Mouse (Mus musculus) CH12F3 (cell line): ENCODE data around the gene Grid1.

Experiments
- in situ Hi-C: fragments of 300-500 bp; cut with MboI; formaldehyde crosslinking; loops from 2 replicates; pipeline ENCODE4 v1.14.3; 2020; ENCODE audit warnings: low sequenced_read_pairs

Gene Grid1

GRCm38 (mm10) chr14:35336561-35336960 is 516.7 kb downstream of the Grid1 start:
- in situ Hi-C loops = no loop called here

- in situ Hi-C loops = no loop called here
Observed at GRCm38 (mm10) chr14:35356011-35356410, 536.1 kb downstream of the Grid1 start.

- in situ Hi-C loops = no loop called here
Observed at GRCm38 (mm10) chr14:35356480-35357085, 536.7 kb downstream of the Grid1 start.

DNA sequence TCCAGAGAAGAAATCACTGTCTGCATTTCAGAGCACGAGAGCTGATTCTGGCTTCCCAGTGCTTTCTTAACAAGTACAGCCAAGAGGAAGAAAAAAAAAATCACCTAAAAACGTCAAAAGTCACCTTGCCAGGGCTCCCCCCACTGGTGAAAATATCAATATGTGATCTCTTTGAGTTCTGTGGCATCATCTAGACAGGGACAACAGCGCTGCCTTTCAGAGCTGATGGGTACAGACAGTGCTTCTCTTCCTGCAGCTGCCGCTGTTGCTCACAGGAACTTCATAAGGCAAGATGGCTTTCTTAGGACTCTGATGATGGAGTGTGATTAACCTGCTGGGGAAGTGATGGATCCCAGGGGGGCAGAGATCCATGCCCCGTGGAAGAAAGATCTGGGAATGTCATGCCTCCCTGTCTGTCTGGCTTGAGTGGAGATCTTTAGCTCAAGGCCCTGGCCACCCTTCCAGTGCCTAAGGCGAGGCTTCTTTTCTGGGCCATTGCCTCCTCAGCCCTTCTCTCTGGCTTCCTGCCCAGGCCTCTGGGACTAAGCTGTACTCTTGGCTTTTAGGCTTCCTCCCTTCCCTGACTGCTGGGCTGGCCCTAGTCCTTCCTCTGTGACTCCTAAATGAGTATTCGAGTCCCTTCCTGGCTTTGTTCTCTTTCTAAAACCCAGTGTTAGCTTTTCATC is 538.4 kb downstream of the Grid1 start:
- in situ Hi-C loops = no loop called here

GRCm38 (mm10) chr14:35365177-35365944 is 545.5 kb downstream of the Grid1 start:
- in situ Hi-C loops = no loop called here

DNA sequence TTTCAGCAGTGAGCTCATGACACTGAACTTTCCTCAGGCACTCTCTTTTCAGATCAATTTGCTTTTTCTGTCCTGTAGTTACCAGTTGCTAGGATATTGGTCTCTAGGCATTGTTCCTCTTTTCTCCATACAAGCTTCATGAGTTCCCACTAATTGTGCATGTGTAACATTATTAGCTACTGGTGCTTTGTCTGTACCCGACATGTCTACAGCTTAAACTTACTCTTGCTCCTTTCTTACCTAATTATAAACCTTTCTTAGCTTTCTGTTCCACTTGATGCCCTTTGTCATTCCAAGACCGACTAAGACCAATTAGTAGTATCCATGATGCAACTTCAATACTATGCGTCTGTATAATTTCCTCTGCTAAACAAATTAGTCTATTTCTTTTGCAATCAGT is 554.5 kb downstream of the Grid1 start:
- in situ Hi-C loops = no loop called here

DNA sequence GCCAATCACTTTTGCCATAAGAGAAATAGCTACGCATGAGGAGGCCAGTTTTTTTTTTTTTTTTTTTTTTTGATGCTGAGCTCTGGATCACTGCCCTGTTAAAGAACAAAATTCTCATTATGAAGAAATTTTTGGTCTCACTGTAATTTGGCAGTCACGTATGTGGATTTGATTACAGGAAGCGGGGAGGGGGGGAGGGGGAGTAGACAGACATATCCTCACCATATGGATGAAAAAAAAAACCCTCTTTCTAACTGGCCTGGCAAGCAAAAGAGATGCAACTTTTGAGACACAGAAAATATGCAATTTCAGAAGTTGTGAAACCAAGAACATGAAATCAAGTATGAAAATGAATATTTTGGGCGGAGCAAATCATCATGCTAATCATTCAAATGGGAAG is 573.7 kb downstream of the Grid1 start:
- in situ Hi-C loops = no loop called here

GRCm38 (mm10) chr14:35404249-35404908 is 584.5 kb downstream of the Grid1 start:
- in situ Hi-C loops = no loop called here

DNA sequence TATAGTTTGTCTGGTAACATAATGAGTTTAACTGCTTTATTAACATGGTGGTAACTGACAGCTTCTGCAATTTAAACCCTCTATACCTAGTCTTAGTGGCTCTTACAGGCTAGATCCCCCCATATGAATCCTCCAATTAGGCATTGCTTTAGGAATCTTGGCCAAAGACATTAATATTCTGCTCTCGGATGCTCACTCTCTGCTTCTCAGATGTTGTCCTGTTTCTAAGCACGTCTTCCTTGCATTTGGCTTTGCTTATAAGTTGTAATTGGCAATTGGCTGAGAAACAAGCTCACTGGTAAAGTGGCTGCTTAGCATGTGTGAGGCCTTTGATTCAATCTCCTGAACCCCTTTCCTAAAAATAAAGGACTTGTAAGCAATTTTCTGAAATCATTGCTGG is 610.4 kb downstream of the Grid1 start:
- in situ Hi-C loops = no loop called here

DNA sequence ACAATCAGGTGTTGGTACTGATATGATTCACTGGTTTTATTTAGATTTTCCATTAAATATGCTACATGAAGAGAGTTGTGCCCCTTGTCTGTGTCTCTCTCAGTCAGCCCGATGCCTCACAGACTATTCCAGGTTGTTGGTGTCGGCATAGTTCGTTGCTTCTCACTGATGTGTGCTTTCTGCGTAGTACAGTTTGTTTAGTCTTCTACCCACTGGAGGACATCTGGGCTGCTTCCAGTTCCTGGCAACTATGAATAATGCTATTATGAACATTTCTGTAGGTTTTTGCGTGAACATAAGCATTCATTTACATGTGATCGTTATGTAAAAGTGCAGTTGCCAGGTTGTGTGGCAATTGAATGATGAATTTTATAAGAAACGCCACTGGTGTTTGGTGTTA is 633.8 kb downstream of the Grid1 start:
- in situ Hi-C loops = no loop called here

GRCm38 (mm10) chr14:35468254-35468653 is 648.3 kb downstream of the Grid1 start:
- in situ Hi-C loops = no loop called here

DNA sequence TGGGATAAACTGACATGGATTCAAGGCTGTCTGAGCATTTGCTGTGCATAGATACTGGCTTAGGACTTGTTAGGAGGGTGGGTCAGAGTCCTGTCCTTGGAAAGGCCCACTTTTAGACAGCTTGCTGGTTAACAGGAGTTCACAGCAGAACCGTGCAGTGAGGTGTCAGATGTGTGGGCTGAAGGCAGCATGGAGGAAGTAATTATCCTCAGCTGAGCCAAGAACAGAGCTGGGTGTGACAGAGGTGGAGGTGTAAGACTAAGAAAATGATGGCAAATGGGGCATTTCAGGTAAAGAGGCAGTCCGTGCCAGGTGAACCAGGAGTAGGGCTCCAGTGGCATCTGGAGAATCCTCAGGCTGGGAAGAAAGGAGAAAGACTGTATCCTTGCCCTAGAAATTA is 666.1 kb downstream of the Grid1 start:
- in situ Hi-C loops = no loop called here

DNA sequence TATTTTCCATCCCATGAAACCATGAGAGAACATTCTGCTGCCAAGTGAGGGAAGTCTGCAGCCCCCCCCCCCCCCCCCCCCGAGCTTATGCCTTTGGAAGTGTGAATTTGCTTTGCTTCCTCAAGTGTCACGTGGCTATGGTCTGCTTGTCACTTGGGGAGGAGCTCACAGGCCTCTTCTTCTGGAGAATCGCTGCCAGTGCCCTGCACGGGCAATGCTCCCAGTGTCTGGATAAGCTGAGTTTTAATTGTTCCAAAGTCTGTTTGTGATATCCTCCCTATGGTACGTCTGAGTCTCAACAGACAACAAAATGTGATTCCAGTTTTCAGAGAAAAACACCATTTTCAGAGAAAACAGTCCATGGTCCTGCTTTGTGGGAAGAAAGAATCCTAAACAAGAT is 682.4 kb downstream of the Grid1 start:
- in situ Hi-C loops = no loop called here

- in situ Hi-C loops = no loop called here
Observed at GRCm38 (mm10) chr14:35519402-35519801, 699.5 kb downstream of the Grid1 start.

- in situ Hi-C loops = no loop called here
Observed at GRCm38 (mm10) chr14:35538835-35539234, 718.9 kb downstream of the Grid1 start.

DNA sequence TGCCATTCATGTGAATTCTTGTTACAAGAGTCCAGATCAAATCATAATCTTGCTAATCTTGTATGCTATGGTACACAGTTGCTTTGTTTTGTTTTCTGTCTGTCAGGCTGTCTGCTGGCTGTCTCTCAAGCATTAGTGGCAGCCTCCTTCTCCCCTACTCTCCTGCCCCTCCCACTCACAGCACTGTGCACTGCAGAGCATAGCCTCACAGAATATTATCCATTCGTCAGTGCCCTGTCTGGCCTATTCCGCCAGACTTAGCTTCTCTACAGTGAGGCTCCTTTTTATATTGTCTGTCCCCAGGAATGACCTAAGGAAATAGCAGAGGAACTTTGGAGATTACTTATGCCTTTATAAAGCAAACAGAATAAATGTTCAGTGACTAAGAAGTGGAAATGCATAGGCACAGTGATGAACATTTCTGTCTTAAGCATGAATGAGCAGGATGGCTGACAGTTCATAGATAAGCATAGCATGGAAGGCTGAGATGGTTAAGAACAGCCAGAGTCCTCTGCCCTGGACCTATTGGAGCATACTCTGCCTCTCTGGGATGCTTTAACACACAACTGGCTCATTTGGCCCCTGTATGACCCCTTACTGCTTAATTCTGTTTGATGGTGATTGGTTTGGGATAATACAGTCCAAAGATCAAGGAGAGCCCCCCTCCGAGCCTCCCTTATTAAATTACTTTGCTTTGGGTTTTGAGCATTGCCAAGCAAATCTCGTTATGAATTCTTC is 721.5 kb downstream of the Grid1 start:
- in situ Hi-C loops = no loop called here

GRCm38 (mm10) chr14:35541992-35542380 is 722.1 kb downstream of the Grid1 start:
- in situ Hi-C loops = no loop called here

- in situ Hi-C loops = no loop called here
Observed at GRCm38 (mm10) chr14:35554288-35554687, 734.4 kb downstream of the Grid1 start.

- in situ Hi-C loops = no loop called here
Observed at GRCm38 (mm10) chr14:35561244-35561893, 741.5 kb downstream of the Grid1 start.

GRCm38 (mm10) chr14:35572991-35573502 is 753.1 kb downstream of the Grid1 start:
- in situ Hi-C loops = no loop called here
